Mouse (Mus musculus) ovary, adult 18-20 months (tissue): ENCODE measurements around the gene Got1.
"Not testable (repeated sequence)": the region's sequence is repeated elsewhere in the genome, so short reads cannot be mapped to it uniquely, and the experiment has no call there.

Experiments used
- DNase-seq: peaks from one replicate; pipeline ENCODE4 v3.0.0; 2022; ENCODE audit warnings: low spot score, mixed read lengths

Gene Got1

DNA sequence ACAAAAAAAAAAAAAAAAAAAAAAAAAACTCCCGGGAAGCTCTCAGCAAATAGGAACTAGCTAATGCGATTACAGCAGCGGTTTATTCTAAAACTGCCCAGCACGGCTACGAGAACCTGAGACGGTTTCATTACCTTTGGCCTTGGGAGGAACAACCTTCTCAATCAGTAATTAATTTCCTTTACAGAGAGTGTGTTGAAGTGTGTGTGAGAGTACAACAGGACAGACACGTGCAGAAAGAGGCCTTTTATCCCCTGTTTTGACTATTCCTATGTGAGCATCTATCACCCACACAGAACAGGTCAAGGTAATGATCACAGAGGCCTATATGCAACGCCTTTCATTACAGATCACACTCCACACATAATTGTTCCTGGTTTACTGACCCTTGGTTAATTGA, 3.0 kb downstream of the Got1 start:
- DNase-seq: no peak

DNA sequence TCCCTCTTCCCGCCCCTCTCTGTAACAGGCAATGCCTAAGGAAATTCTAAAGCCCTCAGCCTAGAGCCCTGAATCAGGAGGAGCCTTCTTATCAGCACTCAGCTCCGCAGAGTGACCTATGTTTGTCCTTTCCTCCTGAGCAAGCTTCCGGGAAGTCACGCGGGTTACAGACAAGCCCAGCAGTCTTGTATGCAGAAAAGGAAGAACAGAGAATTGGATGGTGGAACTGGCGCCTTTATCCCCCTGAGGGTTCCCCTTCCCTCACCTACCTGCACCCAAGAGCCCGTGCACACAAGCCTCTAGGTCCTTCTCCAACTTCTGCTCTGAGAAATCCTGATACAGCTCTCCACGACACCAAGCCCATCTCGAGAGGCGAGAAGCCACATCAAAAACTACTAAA, 4.0 kb downstream of the Got1 start:
- DNase-seq: no peak

DNA sequence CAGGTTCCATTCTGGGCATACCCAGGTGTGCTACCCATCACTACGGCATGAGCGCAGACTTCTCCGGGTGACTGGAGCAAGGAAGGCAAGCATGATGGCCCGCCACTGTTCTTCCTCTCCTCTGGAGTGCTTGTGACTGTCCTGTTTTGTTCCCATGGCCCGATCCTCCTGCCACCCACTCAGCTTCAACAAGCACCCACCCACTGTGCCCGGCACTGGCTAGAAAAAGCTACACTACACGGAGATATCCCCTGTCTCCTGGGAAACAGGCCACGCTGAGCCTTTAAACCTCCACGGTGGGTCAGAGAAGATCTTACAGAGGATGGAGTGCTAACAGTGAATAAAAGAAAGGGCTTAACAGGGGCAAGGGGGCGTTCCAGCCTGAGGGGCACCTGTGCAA, 5.2 kb downstream of the Got1 start:
- DNase-seq: no peak

DNA sequence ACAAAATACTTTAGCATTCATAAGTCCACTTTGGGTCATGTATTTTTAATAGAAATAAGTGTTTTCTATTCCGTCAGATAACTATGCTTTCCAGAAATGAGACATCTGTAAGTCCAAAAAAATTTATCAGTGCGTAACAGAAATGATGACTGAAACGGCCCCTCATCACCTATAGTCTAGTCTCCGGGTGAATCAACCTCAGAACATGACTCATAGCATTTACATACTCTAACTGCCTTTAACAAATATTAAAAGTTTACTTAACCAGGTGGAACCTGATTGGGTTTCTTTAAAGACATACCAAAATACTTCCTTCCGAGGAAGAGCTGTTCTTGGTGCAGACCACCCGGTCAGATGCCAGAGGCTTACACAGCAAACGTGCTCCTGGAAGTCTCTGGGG, 6.1 kb downstream of the Got1 start:
- no peak for DNase-seq

DNA sequence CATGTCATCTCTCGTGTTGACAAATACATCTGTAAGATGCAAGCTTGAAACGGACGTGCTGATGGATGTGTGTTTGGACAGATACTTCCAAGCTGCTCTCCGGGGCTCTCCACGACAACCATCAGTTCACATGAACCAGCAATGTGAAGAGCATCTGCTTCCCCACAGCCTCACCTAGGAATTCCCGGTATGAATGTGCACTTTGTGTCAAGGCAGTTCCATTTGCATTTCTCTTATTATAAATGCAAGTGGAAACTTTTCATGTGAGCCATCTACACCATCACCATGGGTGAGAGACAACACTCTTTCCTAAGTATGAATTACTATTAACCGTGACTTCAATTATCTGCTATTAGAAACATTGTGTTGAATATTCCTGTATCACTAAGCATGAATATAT, 6.6 kb downstream of the Got1 start:
- DNase-seq: no peak

DNA sequence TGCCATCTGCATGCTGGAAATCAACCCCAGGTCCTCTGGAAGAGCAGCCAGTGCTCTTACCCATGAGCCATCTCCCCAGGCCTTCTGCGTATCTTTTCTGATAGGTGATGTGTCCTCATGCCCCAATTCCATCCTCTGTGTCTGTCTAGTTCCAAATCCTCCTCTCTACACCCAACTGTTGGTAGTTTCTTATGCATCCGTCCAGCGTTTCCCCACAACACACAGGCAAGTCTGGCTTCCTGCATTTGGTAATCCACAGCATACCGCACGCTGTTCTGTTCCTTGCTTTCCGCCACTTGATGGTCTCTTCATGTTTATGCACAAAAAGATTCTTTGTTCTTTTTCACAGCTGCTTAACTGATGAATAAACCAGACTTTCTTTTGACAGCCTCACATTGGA, 7.1 kb downstream of the Got1 start:
- DNase-seq: no peak

DNA sequence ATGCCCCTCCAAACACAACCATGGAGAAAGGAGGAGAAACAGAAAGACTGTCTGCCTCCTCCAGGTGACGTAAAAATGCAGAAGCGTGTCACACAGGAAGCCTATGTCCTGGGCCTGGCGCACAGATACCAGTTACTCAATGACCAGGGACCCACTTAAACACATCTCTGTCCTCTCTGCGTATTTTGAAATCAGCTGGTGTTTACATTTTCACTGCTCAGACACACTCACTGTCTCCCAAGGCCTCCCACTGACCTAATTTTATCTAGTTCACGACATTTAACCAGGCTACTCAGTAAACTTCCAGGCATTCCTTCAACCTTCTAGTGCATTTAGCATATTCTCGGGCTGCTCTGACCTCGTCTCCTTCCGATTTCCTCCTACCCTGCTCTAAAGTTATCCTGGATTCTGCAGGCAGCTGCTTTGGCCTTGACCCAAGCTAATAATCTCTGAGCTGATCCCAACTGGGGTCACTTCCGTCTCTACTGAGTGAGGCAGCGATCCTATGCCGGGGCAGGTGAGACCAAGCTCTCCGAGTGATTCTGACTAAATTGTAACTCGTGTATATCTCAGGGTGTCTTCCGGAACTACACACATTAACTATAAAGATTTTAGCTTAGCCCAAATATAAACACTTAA, 7.9 kb downstream of the Got1 start:
- DNase-seq: no peak

DNA sequence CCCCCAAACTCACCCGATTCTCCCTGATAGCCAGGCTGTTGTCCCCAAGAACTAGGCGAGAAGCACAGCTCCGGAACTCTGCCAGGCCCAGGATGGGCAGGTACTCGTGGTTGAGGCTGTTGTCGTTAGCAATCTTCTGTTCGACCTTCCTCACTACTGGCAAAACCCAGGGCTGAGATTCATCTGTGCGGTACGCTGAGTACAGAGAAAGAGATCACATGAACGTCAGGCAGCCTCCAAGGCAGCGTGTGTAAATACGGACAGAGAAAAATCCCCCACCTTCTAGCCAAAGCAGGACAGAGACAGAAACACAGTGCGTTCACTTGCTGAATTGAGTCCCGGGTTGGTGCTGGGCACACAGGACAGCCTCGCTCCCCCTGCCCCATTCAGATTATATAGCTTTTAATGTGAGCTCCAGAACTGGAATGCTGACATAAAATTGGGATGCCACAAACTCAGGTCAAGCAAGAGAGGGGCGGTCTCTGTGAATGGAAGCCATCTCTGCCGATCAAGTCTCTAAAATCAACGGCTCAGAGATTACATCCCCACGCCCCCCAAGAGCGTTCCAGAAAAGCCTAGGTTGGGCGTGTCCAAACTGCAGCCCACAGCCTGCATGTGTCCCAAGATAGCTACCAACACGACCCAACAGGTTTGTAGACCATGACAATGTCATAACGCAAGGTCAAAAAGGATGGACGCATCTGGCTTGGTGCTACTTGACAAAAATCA, 8.6 kb downstream of the Got1 start:
- no peak for DNase-seq

DNA sequence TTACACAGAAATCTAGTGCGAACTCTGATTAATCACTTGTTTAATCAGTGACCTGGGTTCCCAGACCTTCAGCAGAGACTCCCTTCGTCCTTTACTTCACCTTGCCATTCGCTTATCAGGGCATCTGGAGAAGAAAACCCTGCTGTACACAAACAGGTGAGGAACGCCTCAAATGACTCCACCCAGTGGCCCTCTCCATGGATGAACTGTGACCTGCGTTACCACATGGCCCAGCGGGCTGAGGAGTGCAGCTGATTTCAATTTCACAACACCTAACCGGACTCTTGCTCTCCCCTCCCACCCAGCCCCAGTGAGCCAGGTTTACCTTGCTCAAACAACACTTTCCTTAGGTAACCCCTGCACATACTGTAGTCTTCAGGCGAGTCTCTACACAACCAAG, 10.5 kb downstream of the Got1 start:
- no peak for DNase-seq

DNA sequence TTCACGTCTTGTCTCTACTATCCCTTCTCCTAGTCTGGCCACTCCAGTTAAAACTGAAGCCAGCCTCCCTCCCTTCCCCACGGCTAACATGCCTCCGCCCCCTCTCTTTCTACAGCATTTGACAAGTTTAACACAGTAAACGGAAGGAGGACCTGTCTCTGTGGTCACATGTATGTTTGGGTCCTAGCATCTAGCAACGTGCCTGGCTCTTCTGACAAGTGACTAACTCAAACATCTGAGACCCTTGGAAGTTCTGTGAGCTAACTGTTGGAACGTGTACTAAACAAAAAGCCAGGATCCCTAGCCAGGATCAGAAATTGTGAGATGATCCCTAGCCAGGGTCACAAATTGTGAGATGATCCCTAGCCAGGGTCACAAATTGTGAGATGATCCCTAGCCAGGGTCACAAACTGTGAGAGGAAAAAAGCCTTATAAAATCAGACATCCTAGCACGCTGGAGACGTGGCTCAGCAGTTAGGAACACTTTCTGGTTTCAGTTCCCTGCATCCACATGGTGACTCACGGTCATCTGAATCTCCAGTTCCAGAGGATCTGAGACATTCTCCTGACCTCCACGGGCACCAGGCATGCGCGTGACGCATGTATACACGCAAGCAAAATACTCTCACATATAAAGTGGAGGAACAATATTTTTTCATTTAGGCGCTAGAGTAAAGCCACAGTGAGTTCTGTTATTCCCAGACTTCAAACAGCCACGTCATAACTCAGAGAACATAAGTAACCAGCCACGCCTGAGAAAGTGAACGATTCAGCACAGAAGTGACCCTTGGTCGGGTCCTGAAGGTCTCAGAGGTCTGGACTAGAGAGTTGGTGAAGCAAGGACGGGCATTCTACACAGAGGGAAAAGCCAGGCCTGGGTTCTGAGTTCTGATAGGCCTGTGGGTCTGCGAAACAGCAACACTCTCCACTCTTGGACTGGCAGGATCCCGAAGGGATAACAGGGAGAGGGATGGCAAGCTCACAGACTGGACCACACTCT, 12.5 kb downstream of the Got1 start:
- no peak for DNase-seq

DNA sequence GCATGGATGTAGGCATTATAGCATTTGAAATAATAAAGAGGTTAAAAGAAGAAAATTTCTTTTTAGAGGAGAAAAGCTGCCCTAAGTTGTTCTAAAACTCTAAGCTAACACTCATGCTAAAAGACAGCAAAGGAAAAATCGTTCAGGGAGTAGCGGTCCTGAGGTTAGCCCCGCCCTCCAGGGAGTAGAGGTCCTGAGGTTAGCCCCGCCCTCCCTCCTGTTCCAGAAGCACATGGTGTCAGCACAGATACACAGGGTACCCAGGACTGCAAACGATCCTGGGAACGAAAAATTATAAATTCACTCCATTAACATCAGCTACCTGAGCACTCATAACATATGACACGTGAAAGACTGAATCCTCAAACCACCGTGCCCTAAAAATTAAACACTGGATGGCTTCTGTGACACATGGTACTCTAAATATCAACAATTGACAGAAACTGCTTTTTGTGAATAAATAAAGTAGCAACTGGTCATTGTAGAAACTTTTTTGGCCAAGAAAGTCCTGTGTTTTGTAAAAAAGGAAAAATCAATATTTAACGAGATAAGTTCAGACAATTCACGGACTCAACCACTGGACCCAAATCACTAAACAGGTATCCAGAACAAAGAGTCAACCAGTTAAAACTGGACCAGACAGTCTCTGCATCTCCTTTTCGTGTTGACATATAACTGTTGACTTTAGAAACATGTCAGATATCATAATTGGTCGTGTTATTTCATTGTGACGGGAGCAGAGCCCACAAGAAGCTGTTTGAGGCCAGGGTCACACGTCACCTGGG, 13.8 kb downstream of the Got1 start:
- DNase-seq: no peak

DNA sequence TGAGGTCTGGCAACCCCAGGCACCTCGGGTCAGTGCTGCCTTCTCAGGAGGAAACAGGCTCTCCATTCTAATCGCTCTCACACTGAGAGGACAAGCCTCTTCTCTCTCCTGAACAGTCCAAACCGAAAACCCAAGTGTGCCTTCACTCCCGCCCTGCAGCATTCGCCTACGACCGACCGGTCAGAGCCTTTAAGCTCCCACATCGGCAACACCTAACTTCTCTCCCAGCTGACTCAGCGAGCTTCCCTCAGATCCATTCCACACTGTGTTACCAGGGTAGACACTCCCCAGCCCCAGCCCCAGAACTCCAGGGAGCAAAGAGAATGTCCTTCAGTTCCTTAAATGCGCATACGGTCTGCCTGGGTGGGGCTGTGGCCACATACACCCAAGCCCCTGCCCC, 19.0 kb downstream of the Got1 start:
- no peak for DNase-seq

DNA sequence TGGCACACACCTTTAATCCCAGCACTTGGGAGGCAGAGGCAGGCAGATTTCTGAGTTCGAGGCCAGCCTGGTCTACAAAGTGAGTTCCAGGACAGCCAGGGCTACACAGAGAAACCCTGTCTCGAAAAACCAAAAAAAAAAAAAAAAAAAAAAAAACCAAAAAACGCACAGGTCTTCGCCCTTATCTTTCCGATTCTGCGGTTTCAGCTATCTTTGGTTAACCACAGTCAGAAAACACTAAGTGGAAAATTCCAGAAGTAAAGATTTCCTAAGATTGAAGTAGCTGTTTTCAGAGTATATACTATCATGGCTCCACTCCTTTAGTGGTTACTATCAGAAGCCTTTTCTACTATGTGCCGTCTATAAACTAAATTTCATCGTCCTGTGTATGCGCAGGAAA, 20.8 kb downstream of the Got1 start:
- not testable (repeated sequence) for DNase-seq

DNA sequence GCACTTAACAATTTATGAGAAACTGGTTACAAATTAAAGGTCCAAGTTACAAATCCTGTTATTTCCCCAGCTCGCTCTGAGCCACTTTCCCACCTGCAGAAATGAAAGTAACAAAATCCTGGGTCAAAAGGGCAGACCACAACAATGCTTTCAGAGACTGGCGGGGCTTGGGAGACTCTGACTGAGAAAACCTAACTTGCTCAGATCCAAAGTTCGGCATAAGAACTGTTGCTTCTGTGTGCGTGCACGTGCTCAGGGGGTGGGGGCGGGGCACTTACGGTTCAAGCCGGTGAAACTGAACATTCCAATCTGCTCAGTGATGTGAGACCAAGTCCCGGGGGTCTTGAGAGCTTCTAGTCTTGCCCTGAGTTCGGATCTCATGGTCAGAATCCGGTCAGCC, 21.8 kb downstream of the Got1 start:
- DNase-seq: no peak

DNA sequence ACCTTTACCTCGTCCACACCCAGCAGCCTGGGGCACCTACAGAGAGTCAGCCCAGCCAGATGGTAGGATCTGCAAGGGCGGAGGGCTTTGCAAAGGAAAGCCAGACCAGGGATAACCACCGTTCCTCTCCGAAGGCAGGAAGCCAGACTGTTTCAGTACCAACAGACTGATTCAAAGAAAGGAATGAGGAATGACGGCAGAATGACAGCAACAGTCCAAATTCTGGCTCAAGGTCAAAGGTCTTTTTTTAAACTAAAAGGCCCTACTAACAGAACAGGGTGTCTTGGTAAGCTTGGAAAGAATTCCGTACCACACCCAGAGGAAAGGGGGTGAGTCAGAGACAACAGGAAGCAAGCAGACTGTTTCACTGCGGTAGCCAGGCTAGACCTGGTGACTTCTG, 25.5 kb downstream of the Got1 start:
- no peak for DNase-seq

DNA sequence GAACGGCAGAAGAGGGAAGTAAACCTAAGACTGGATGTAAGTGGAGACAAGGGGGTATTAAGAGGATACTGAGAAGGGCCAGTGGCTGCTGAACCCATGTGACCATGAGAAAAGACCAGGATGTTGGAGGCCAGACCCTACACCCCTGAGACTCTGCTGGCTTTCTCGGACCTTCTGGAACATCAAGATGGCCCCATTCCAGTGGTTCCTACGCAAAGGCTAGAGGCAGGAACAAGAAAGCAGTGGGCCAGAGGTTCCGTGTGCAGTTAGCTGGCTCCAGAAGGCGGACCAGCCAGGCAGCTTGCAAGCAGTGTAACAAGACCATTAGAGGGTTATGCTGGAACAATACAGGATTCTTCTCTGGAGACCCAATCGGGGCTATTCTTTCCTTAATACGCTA, 27.0 kb downstream of the Got1 start:
- no peak for DNase-seq

DNA sequence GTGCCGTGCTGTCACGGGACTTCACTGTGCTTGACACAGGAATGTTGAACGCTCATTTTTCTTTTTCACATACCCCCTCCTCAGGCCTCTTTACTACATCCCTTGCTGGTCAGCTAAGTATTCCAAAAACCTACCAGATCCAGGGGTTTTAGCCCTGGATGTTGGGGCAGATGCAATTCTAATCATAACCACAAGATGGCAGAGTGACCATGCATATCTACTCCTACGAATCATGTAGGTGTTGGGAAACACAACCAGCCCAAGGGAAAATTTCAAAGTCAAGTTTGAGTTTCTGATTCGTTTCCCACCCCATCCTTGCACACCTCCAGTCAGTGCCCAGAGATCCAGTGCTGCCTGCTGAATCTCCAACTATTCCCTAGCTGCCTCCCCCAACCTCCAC, 28.6 kb downstream of the Got1 start:
- no peak for DNase-seq

DNA sequence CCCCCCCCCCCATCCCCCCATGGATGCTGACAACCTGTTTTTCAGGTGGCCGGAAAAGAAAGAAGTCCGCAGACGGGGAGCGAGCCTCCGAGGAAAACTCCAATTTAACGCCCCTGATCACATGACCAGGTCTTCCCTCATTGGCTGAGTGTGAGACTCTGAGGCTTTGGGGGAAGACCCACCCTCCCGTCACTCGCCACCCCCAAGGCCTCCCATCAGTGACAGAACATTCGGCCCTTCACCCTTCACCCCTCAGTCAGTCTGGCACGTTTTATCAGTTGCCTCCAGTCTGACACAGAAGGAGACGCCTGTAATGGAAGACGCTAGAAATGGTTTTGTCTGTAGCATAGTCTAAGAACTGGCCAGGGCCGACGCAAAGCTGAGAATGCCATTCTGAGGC, 29.5 kb downstream of the Got1 start:
- DNase-seq: no peak

DNA sequence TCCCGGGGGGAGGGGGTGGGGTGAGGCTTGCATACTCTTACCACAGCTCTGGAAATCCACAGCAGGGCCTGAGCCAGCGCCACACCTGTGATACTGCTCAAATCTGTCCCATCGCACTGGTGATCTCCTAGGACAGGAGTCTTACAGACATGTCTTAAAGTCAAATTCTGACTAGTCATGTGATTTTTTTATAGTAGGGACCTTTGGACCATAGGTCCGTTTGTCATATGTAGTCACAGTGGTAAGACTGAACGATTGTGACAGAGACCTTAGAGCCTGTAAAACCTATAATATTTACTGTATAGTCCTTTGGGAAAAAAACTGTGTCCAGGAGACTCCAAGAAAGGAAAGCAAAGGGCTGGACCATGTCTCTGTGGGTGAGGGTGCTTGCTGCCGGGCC, 30.5 kb downstream of the Got1 start:
- no peak for DNase-seq

DNA sequence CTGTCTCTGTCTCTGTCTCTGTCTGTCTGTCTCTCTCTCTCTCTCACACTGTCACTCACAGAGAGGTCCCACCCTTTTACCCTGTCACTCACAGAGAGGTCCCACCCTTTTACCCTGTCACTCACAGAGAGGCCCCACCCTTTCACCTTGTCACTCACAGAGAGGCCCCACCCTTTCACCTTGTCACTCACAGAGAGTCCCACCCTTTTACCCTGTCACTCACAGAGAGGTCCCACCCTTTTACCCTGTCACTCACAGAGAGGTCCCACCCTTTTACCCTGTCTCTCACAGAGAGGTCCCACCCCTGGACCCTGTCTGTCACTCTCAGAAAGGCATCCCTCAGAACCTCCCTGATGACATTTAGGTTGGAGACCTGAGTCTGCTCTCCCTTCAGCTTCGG, 31.1 kb downstream of the Got1 start:
- DNase-seq: not testable (repeated sequence)

DNA sequence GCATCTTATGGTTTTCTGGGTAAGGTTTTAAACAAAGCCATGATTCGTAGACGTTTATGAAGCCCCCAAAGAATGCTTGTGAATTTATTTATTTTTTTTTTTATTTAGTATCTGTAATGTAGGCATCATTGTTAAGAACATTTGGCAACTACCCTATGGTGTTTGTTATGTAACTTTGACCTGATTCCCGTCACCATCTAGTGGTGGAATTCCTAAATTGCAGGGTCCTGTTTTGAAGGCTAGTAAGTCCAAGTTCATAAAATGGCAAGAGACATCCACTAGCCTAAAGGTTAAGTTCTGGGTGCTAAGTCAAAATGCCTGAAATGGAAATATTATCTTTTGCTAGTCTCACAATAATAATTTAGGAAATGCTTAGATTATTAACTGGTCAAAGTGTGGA, 37.0 kb downstream of the Got1 start:
- DNase-seq: no peak

DNA sequence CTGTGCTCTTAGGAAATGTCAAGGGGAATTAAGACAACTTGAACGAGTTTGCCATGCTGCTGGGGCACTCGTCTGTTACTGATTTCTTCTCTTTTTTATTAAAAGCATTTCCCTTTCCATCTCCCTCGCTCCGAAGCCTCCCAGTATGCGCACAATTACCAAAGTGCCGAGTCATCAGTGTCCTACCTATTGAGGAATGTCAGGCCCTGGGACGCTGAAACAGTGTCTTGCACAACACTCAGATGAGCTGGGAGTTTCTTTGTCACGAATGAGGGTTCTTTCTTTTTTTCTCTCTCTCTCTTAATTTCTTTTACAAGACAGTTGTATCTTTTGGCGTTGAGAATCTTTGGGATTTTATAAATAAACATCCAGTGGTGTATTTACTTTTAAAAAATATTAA, 43.9 kb downstream of the Got1 start:
- no peak for DNase-seq
